Mouse (Mus musculus) ovary, adult 2 months (tissue): Measurements from ENCODE around the gene Tkfc. TPM values are rescaled to one million over a fixed set of nuclear protein-coding genes. Genes with fewer than 3 reads are reported as not detected.

Experiments
- polyA plus RNA-seq: library from polyadenylated mRNA; depleted of rRNA; stranded (reverse); fragments of >200 nt; gene quantifications from 2 replicates; pipeline ENCODE4 v1.2.3, GENCODE M21; 2012; rRNA removed

Tkfc gene
- 17.7 and 18.7 TPM in 2 replicates for polyA plus RNA-seq

DNA sequence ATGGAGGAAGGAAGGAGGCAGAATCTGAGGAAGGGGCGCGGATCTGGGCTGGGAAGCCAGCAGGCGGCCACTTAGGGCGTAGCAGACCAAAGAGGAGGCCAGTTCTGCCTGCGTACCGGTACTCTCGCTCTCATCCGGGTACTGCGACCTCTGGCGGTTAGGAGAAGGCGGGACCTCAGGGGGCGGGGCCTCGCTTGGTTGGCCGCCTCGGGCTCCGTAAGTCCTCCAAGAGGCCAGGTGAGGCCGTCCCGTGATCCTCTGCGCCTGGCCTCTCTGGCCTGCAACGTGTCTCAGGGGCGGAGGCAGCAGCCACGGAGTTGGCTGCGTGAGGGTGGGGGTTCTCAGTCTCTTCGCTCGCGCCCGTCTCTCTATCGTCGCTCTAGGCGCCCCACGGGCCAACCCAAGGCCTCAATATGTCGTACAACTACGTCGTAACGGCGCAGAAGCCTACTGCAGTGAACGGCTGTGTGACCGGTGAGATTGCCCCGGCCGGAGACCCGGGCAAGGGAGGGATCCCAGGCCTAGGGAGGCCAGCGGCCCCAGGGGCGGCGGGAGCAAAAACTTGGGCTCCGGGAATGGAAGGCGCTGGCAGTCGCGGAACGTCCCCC, at the start of gene Tkfc, which contains the start of gene Ddb1:
TSS of gene Tkfc (minus strand) at position 362 of the 608 bp plus-strand sequence.
TSS of gene Ddb1 (plus strand) at position 35 of the 608 bp plus-strand sequence.

DNA sequence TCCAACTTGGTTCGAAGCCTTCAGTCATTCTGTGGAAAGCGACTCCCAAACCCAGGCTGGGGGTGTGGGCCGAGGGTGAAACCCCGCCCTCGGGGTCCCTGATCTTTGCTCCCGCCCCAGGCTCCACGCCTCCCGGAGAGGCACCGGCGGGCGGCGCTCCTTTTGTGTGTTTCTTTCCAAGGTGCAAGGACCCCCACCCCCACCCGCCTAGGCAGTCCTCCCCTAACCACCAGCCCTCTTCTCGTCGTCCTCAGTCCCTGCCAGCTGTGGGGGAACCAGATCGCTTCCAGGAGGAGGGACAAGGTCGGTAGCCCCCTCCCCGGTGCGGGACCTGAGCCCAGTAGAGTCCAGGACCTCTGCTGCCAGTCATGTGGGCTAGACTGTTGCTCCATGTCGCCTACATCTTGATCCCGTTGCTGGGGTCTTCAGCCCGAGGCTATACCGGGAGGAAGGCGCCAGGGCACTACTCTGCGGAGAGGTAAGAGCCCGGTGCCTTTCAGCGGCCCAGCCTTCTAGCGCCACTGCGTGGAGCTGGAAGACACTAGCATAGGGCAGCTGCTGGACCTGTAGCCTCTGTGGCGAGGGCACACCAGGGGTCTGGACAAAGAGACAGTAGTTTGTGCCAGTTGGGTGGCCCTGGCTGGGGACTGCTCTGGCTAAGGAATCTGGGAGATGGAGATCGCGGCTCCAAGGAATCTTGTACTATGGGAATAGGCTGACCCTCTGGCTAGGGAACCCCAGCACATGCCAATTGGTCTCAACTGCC, 28.8 kb upstream of the Tkfc start, which contains the start of gene Vwce:
TSS of gene Vwce (plus strand) at position 108 of the 766 bp plus-strand sequence.

DNA sequence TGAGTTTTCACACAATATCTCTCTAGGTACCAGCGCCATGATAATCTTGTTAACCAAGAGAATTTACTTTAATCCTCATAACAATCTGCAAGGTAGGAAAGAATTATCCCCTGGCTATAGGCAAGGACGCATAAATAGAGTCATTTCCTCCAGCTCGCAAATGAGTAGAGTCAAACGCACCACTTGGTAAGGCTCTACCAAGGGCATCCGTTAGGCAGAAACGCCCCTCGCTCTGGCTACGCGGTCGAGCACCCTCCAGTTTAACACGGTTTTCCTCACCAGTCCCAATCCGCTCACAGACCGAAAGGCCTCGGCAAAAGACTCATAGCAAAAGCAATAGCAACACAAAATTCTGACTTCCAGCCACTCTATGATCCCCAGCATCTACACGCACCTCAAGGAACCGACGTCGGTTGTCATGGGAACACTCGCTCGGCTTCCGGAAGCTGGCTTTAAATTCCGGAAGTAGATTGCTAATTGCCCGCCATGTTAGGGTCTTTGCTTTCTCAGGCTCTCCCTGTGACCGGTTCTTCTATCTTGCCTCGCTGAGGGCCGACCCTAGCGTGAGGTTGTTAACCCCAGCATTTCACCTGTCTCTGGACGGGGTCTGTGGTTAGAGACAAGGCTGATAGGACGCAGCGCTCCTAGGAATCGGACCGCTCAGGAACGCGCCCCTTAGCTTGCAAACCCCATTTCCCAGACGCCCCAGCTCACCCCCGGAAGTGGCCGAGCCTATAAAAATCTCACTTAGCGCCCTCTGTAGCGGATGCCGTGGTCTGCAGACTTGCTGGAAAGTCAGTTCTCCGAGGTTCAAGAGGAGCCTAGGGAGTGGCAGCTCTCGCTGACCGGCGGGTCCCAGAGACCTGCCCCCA, 28.5 kb downstream of the Tkfc start, which contains the start of the genes Cyb561a3 and Tmem138:
TSS of gene Cyb561a3 (plus strand) at position 483 of the 872 bp plus-strand sequence.
TSS of gene Tmem138 (minus strand) at position 673 of the 872 bp plus-strand sequence.

DNA sequence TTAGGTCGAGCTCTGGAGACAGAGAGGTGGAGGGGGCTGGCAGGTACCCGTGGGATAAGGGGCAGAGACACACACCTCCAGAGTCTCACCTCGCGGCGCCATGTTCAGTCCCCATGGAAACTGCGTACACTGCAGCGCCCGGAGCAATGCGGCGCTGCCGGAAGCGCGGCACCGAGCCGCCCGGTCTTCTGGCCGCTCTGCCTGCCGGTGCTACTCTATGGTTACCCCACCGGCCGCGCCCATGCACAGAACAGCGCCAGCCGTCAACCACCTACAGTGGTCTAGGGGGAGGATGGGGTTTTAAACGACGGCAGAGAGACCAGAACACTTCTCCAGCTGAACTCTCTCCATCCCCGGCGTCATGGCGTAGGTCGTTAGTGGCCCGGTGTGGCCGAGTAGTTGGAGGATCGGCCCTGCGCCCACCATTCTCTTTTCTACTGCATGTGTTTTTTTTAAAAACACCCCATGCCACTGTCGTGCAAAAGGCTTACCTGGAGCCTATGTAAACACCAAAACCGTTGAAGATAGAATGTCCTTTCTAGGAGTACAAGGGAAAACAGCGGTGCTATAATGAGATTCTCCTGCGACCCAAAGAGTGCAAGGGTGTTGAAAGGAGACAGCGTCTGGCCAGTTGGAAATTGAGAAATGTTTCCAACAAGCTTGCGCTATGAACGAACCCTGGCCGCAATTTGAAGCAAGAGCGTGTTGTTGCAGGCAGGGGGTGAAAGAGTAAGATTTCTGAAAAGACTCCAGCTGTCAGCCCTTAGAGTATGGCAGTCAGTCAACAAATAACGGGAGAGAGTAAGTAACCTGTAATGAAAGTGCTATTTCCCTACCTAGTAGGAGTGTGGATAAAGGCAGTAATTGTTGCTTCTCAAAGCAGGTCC, 49.6 kb downstream of the Tkfc start, which contains the start of gene Tmem216:
TSS of gene Tmem216 (minus strand) at position 615 of the 887 bp plus-strand sequence.

Other genes with a start within 250 kb of the Tkfc start
- 42.2 and 53.2 TPM in 2 replicates for gene Syt7, start 216.6 kb downstream of the Tkfc start, polyA plus RNA-seq
- gene Lrrc10b, start 148.2 kb downstream of the Tkfc start, polyA plus RNA-seq, result 46.3 and 61.4 TPM in 2 replicates
- gene Ppp1r32, start 122.7 kb downstream of the Tkfc start, polyA plus RNA-seq, result 16.4 and 18.1 TPM in 2 replicates
- gene Cpsf7, start 80.4 kb downstream of the Tkfc start, polyA plus RNA-seq, result 31.6 and 52.4 TPM in 2 replicates
- 19.1 and 24.4 TPM in 2 replicates for gene Sdhaf2, start 79.5 kb downstream of the Tkfc start, polyA plus RNA-seq
- gene Tmem216, start 49.4 kb downstream of the Tkfc start, polyA plus RNA-seq, result 18.1 and 23.6 TPM in 2 replicates
- gene Cyb561a3, start 28.5 kb downstream of the Tkfc start, polyA plus RNA-seq, result 41.1 and 42.6 TPM in 2 replicates
- 15.5 and 19.1 TPM in 2 replicates for gene Tmem138, start 28.3 kb downstream of the Tkfc start, polyA plus RNA-seq
- gene Ddb1, start 327 bp downstream of the Tkfc start, polyA plus RNA-seq, result 140 and 182 TPM in 2 replicates
- gene Vwce, start 28.6 kb upstream of the Tkfc start, polyA plus RNA-seq, result 0.47 and 1.0 TPM in 2 replicates
- 1.4 and 2.0 TPM in 2 replicates for gene Pga5, start 72.4 kb upstream of the Tkfc start, polyA plus RNA-seq
- gene Vps37c, start 83.1 kb upstream of the Tkfc start, polyA plus RNA-seq, result 31.6 and 39.4 TPM in 2 replicates
- 0.25 and 0.53 TPM in 2 replicates for gene Cd5, start 133.3 kb upstream of the Tkfc start, polyA plus RNA-seq
- 0.24 and 1.2 TPM in 2 replicates for gene Cd6, start 224.4 kb upstream of the Tkfc start, polyA plus RNA-seq
- 9.7 and 11.8 TPM in 2 replicates for gene Slc15a3, start 234.1 kb upstream of the Tkfc start, polyA plus RNA-seq